Mouse (Mus musculus): Measurements from ENCODE around the gene Rin2. TPM values are rescaled to one million over a fixed set of nuclear protein-coding genes. Genes with fewer than 3 reads are reported as not detected.

The Rin2 gene
- polyA plus RNA-seq, 1 experiment from 2014 or later: 7.3 TPM

DNA sequence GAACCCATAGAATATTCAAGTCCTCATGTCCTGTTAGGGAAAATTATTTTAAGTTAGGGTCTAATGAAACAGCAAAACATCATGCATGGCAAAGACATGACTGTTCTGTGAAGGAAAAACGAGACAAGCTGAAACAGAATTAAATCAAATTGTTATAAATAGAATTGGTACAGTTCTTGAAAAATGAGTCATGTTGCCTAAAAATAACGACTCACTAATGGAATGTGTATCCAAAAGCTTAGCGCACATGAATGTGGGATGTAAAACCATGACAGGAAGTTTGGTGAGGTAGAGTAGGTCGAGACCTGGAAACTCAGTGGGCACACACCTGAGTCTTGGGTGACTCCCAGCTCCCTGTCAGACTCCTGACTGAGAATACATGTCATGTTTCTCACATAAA, 4.9 kb upstream of the Rin2 start:
- H3K27ac ChIP-seq: no peak overlapping the region
- ATAC-seq: no peak
- 88% methylated on average over 4 of the region's 4 CpGs for WGBS

DNA sequence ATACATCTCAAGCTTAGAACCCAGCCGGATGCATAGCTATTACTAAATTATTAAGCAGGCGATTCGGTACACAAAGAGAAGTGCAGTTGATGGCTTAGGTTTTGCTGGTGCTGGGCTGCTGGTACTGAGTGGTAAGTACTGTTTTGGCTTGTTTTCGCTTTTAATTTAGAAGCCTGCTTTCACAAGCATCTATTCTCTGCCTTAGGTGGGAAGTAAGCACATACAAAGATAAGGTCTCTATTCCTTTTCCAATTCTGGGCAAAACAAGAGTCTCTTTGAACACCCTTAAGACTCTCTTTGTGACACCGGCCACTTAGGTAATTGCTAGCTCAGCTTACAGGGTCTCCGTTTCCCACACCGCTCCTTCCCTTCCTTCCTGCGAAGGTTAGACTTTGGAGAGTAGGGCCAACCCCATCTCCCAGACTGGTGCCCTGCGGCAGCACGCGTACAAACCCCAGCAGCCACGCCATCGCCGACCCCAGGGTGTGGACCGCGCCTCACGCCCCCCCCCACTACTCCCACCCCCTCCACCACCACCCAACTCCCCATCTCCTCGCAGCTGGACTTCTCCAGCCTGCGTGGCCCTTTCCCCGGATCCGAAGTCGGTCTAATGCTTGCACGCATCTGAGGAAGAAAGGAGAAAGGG, 396 bp upstream of the Rin2 start:
- Histone ChIP-seq H3K27ac (no peak overlapping the region), H3K9ac (peak overlapping the region; percentile 73), H3K4me2 (peak overlapping the region; percentile 93), H3K4me1 (peaks cover 24% of the 10 kb centered on the region), H3K36me3 (ENCODE audit: poor library complexity, severe bottlenecking) (no peaks in the 10 kb centered on the region), H3K4me3 (peak overlapping the region; percentile 69), H3K9me3 (replicated peaks) (no peaks in the 10 kb centered on the region), H3K27me3 (no peaks in the 10 kb centered on the region)
- WGBS: 3% methylated on average over 21 of the region's 23 CpGs
- ATAC-seq: peak; percentile 44

More for the DNA sequence above, 4.9 kb upstream of the Rin2 start:
- H3K9ac ChIP-seq: no peak overlapping the region
- 0 out of 2 replicates have a peak, but pooled peaks cover 3% of the 10 kb centered on the region for H3K27me3 ChIP-seq
- no peaks in the 10 kb centered on the region for H3K36me3 ChIP-seq (ENCODE audit: poor library complexity, severe bottlenecking)
- H3K9me3 ChIP-seq (replicated peaks): no peaks in the 10 kb centered on the region
- H3K4me3 ChIP-seq: no peak overlapping the region
- no peak overlapping the region for H3K4me2 ChIP-seq
- H3K4me1 ChIP-seq: peaks cover 13% of the 10 kb centered on the region

DNA sequence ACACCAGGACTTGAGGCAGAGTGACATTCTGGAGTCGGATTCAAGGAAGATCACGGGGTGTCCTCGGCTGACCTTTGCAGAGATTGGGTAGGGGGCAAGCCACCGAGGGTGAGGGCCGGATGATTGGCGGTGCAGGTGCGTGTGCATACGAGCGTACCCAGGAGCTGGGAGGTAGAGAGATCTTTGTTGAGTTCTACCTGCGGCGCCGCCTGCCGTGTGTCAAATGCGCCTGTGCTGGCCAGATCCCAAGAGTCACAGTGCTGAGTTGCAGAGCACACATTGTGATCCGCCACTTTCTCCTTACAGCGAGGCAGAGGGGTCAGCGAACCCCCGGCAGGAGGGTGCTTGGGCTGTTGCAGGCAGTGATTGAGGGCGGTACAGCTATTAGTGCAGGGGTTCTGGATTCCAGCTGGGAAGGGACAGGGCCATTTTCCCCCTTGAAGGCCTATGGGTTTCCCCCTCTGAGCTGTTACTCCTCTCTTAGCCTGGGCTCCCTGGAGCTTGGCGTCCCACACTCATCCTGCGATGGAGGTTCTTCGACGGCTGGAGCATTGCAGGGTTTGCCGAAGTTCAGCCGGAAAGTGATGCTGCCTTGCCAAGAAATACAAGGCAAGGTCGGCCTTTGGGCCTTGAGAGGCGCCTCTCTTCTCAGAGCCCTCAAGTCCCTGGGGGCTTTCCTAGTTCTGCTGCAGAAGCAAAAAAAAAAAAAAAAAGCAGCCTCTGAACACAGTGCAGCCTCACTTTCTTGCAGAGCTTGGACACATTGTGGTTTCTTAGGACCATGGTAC, 935 bp downstream of the Rin2 start:
- Histone ChIP-seq H3K4me3 (peak overlapping the region; percentile 69), H3K4me1 (peaks cover 24% of the 10 kb centered on the region), H3K27me3 (no peaks in the 10 kb centered on the region), H3K9ac (peak overlapping the region; percentile 73), H3K27ac (peak overlapping the region; percentile 10; the same call in 1 of the 2 replicates), H3K9me3 (replicated peaks) (no peaks in the 10 kb centered on the region), H3K4me2 (peak overlapping the region; percentile 93), H3K36me3 (ENCODE audit: poor library complexity, severe bottlenecking) (no peaks in the 10 kb centered on the region)
- WGBS: 8% methylated on average over 27 of the region's 27 CpGs
- ATAC-seq: peak; percentile 63

GRCm38 (mm10) chr2:145676544-145676925, 1.5 kb downstream of the Rin2 start:
- Histone ChIP-seq H3K4me2 (0 out of 2 replicates have a peak overlapping the region, but pooled peaks have one; percentile 4), H3K4me3 (no peak overlapping the region), H3K27ac (no peak overlapping the region), H3K27me3 (no peaks in the 10 kb centered on the region), H3K36me3 (ENCODE audit: poor library complexity, severe bottlenecking) (no peaks in the 10 kb centered on the region), H3K9me3 (replicated peaks) (no peaks in the 10 kb centered on the region), H3K9ac (no peak overlapping the region), H3K4me1 (peaks cover 24% of the 10 kb centered on the region)
- WGBS: 80% methylated on average over 3 of the region's 3 CpGs
- ATAC-seq: no peak

GRCm38 (mm10) chr2:145676936-145677335, 1.9 kb downstream of the Rin2 start:
- WGBS: 93% methylated on average over 2 of the region's 2 CpGs
- Histone ChIP-seq H3K9me3 (replicated peaks) (no peaks in the 10 kb centered on the region), H3K9ac (no peak overlapping the region), H3K4me1 (peaks cover 24% of the 10 kb centered on the region), H3K36me3 (ENCODE audit: poor library complexity, severe bottlenecking) (no peaks in the 10 kb centered on the region), H3K4me2 (0 out of 2 replicates have a peak overlapping the region, but pooled peaks have one; percentile 4), H3K27me3 (no peaks in the 10 kb centered on the region), H3K27ac (no peak overlapping the region), H3K4me3 (no peak overlapping the region)
- no peak for ATAC-seq

DNA sequence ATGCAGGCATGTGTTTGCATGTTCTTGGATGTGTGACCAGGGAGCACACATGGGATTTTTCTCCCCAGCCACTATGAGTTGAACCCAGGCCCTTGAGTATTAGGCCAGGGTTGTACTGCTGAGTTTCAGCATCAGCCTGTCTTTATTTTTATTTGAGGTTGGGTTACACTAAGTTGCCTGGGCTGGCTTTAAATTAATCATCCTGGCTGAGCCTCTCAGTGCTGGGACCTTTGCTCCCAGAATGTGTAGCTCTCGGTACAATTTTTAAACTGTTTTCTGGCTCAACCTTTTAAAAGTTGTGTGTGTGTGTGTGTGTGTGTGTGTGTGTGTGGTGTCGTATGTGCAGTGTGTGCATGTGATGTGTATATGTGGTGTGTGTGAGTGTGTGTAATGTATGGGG, 5.1 kb downstream of the Rin2 start:
- H3K36me3 ChIP-seq (ENCODE audit: poor library complexity, severe bottlenecking): no peaks in the 10 kb centered on the region
- no peak overlapping the region for H3K4me3 ChIP-seq
- no peak overlapping the region for H3K27ac ChIP-seq
- peaks cover 18% of the 10 kb centered on the region for H3K4me1 ChIP-seq
- ATAC-seq: no peak
- no peaks in the 10 kb centered on the region for H3K27me3 ChIP-seq
- 97% methylated on average over 2 of the region's 2 CpGs for WGBS
- H3K4me2 ChIP-seq: no peak overlapping the region
- no peaks in the 10 kb centered on the region for H3K9me3 ChIP-seq (replicated peaks)
- H3K9ac ChIP-seq: no peak overlapping the region

DNA sequence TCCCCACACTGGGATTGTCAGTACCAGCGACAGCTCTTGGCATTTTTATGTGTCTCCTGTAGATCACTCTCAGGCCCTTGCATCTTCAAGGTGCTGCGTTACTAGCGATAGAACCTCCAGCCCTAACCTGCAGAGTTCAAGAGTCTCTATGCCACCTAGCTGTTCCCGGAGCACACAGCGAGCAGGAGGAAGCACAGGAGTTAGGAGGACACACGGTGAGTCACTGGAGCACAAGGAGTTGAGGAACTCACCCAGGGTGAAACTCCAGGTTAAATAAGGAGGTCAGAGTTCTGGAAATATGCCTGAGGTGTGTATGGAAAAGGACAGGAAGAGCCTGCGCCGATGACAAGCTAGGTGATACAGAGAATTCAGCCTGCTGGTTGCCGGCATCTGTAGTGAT, 5.7 kb downstream of the Rin2 start:
- no peak for ATAC-seq
- no peaks in the 10 kb centered on the region for H3K36me3 ChIP-seq (ENCODE audit: poor library complexity, severe bottlenecking)
- H3K4me2 ChIP-seq: no peak overlapping the region
- WGBS: 85% methylated on average over 9 of the region's 9 CpGs
- H3K27ac ChIP-seq: no peak overlapping the region
- H3K27me3 ChIP-seq: no peaks in the 10 kb centered on the region
- H3K4me1 ChIP-seq: peaks cover 12% of the 10 kb centered on the region
- H3K9ac ChIP-seq: no peak overlapping the region
- H3K4me3 ChIP-seq: no peak overlapping the region
- H3K9me3 ChIP-seq (replicated peaks): no peaks in the 10 kb centered on the region

GRCm38 (mm10) chr2:145681626-145682025, 6.6 kb downstream of the Rin2 start:
- H3K9me3 ChIP-seq (replicated peaks): no peaks in the 10 kb centered on the region
- H3K4me2 ChIP-seq: no peak overlapping the region
- no peak overlapping the region for H3K4me3 ChIP-seq
- peaks cover 6% of the 10 kb centered on the region for H3K4me1 ChIP-seq
- no peak for ATAC-seq
- H3K36me3 ChIP-seq (ENCODE audit: poor library complexity, severe bottlenecking): no peaks in the 10 kb centered on the region
- WGBS: 88% methylated on average over 4 of the region's 4 CpGs
- H3K9ac ChIP-seq: no peak overlapping the region
- H3K27me3 ChIP-seq: no peaks in the 10 kb centered on the region
- H3K27ac ChIP-seq: no peak overlapping the region

DNA sequence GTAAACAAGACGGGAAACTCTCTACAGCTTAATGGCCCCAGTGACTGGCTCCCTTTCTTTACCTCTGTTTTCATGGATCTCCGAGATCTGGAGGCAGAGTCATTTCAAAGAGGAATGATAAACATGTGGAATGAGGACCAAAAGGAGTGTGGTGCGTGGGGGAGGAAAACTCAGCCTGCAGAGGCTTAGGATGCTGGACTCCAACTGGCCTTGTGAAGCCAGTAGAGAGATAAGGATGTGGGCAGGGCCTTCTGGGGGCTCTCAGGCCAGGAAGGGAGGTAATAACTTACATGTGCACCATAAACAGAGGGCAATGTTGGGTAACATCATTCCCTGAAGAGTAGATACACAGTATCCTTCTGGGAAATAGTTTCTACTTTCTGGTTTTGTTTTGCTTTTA, 7.9 kb downstream of the Rin2 start:
- H3K4me2 ChIP-seq: no peak overlapping the region
- 82% methylated on average over 3 of the region's 3 CpGs for WGBS
- H3K27ac ChIP-seq: no peak overlapping the region
- no peaks in the 10 kb centered on the region for H3K36me3 ChIP-seq (ENCODE audit: poor library complexity, severe bottlenecking)
- peaks cover 6% of the 10 kb centered on the region for H3K4me1 ChIP-seq
- no peaks in the 10 kb centered on the region for H3K27me3 ChIP-seq
- H3K9ac ChIP-seq: no peak overlapping the region
- no peak overlapping the region for H3K4me3 ChIP-seq
- H3K9me3 ChIP-seq (replicated peaks): no peaks in the 10 kb centered on the region
- no peak for ATAC-seq

GRCm38 (mm10) chr2:145683536-145683935, 8.5 kb downstream of the Rin2 start:
- H3K36me3 ChIP-seq (ENCODE audit: poor library complexity, severe bottlenecking): no peaks in the 10 kb centered on the region
- H3K27ac ChIP-seq: no peak overlapping the region
- no peak overlapping the region for H3K4me2 ChIP-seq
- H3K4me3 ChIP-seq: no peak overlapping the region
- 86% methylated on average over 3 of the region's 3 CpGs for WGBS
- no peaks in the 10 kb centered on the region for H3K27me3 ChIP-seq
- no peak for ATAC-seq
- no peak overlapping the region for H3K9ac ChIP-seq
- no peaks in the 10 kb centered on the region for H3K9me3 ChIP-seq (replicated peaks)
- peaks cover 6% of the 10 kb centered on the region for H3K4me1 ChIP-seq

DNA sequence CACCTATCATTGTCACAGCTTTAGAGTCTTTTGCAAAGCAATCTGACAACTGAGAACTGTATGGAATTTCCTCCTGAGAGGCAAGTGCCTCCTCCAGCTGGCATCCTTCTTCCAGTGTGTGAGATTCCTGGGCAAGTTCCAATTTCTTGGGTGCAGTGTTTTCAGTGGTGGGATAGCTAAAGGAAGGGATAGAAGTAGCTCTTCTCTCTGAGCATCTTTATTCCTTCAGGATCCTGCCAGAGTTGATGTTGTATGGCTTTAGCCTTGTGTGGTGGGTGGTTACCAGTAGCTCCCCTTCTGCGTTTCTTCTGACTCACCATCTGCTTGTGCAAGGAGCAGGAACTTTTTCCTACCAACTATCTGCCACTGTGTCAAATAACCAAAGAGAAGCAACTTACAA, 9.1 kb downstream of the Rin2 start:
- no peak overlapping the region for H3K4me2 ChIP-seq
- H3K9me3 ChIP-seq (replicated peaks): no peaks in the 10 kb centered on the region
- no peak overlapping the region for H3K4me3 ChIP-seq
- no peaks in the 10 kb centered on the region for H3K27me3 ChIP-seq
- H3K27ac ChIP-seq: no peak overlapping the region
- peaks cover 6% of the 10 kb centered on the region for H3K4me1 ChIP-seq
- no peak overlapping the region for H3K9ac ChIP-seq
- no peaks in the 10 kb centered on the region for H3K36me3 ChIP-seq (ENCODE audit: poor library complexity, severe bottlenecking)
- WGBS: 100% methylated on average over 1 of the region's 1 CpGs
- ATAC-seq: no peak

- Histone ChIP-seq H3K36me3 (ENCODE audit: poor library complexity, severe bottlenecking) (no peaks in the 10 kb centered on the region), H3K4me3 (no peak overlapping the region), H3K27me3 (no peaks in the 10 kb centered on the region), H3K9me3 (replicated peaks) (no peaks in the 10 kb centered on the region), H3K4me1 (peaks cover 6% of the 10 kb centered on the region), H3K27ac (no peak overlapping the region), H3K4me2 (no peak overlapping the region), H3K9ac (no peak overlapping the region)
- whole genome bisulfite sequencing: 89% methylated on average over 8 of the region's 8 CpGs
- ATAC-seq: no peak
Measured at GRCm38 (mm10) chr2:145684891-145685290, 9.9 kb downstream of the Rin2 start.

All from forebrain, embryonic 13.5 days (tissue).